ENCODE assay signal across 8 mouse cellular contexts in the genomic region with DNA sequence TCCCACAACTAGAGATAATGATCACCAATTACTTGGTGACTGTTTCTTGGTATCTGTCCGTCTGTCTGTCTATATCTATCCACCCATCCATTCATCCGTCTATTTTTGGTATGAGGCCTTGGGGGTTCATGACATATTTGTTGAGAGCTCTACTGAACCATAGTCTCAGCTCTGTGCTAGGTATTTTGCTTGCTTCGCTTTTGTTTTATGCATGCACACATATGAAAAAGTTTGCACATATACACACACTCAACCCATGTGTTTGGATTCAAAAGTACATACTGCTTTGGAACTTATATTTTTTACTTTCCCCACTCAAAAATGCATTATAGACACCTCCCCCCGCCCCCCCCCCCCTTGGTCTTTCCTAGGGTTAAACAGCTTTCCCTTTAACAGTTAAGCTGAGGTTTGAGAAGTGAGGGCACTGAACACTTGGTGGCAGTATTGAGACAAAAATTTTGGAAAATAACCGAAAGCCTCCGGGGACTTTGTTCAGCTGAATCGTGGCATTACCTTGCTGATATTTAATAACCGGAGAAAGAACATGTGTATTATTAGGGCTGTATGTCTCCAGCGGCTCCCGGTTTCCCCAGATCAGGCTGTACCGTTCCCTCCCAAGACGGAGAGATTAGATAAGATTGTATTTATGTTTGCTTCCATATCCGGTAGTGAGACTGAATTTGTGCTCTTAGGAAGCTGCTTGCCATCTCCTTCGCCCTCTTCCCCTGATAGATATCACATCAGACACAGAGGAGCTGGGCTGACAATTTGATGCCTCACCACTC. TPM values are rescaled to one million over a fixed set of nuclear protein-coding genes. Genes with fewer than 3 reads are reported as not detected.
DNase-seq lines count a peak whose midpoint lies in the region; TF ChIP-seq lines count a peak whose summit lies in the region.

No protein-coding gene starts in this region.

- peak; percentile 4 for DNase-seq in adrenal gland, adult 8-10 months
- DNase-seq in embryo, embryonic 9.5 days (ENCODE audit: extremely low spot score): peak; percentile 45
- DNase-seq in heart, postnatal 36 days: peak; percentile 18 to 25
- DNase-seq in layer of hippocampus, adult 18-20 months (ENCODE audit: low spot score in 2 of 2): peak; percentile 45 to 85
- peak; percentile 16 for DNase-seq in lung, adult 2 months
- DNase-seq in spleen, postnatal 36 days (ENCODE audit: low spot score in 2 of 2): no peak

- intact Hi-C loops in heart, postnatal 36 days (cut with DNase I): loop anchor here (1.0 kb wide), 1 partner anchor 158 kb away; no protein-coding TSS in a partner anchor

- no peak overlapping the region for H3K27ac ChIP-seq in ES-Bruce4 (ENCODE audit: insufficient read depth, low read length)
- peak overlapping the region; percentile 85; the same call in 1 of the 2 replicates for H3K27ac ChIP-seq in olfactory bulb, adult 2 months (ENCODE audit: insufficient read depth, low read depth, low read length)

- no peaks in the 10 kb centered on the region for H3K36me3 ChIP-seq in ES-Bruce4 (ENCODE audit: control insufficient read depth, insufficient read depth, low read length, poor library complexity, severe bottlenecking)

- TF ChIP-seq CTCF in ES-Bruce4 (IDR thresholded peaks at IDR 0.05; ENCODE audit: low read depth, low read length): no peak
- no peak for TF ChIP-seq CTCF in lung, adult 2 months (IDR thresholded peaks at IDR 0.05; ENCODE audit: insufficient read depth, low read length)
- no peak for TF ChIP-seq CTCF in olfactory bulb, adult 2 months (IDR thresholded peaks at IDR 0.05; ENCODE audit: insufficient read depth, low read depth, low read length)

- no peaks in the 10 kb centered on the region for H3K9me3 ChIP-seq in ES-Bruce4 (replicated peaks; ENCODE audit: control insufficient read depth, insufficient read depth, low read length, poor library complexity, severe bottlenecking)

- no peaks in the 10 kb centered on the region for H3K4me1 ChIP-seq in ES-Bruce4 (ENCODE audit: control insufficient read depth, insufficient read depth, low read length)
- peaks cover 2% of the 10 kb centered on the region; the same call in 1 of the 2 replicates for H3K4me1 ChIP-seq in lung, adult 2 months (ENCODE audit: control insufficient read depth, insufficient read depth, low read length)
- no peaks in the 10 kb centered on the region for H3K4me1 ChIP-seq in olfactory bulb, adult 2 months (ENCODE audit: control insufficient read depth, insufficient read depth, low read length)

- no peaks in the 10 kb centered on the region for H3K27me3 ChIP-seq in ES-Bruce4 (ENCODE audit: control insufficient read depth, insufficient read depth, low read length, poor library complexity, severe bottlenecking)

- TF ChIP-seq EP300 in ES-Bruce4 (IDR thresholded peaks at IDR 0.05; ENCODE audit: insufficient read depth, low read depth, low read length): no peak

- TF ChIP-seq POLR2A in ES-Bruce4 (IDR thresholded peaks at IDR 0.05; ENCODE audit: insufficient read depth, low read length): no peak
- no peak for TF ChIP-seq POLR2A in lung, adult 2 months (IDR thresholded peaks at IDR 0.05; ENCODE audit: borderline replicate concordance, extremely low read depth, low read depth, low read length)
- TF ChIP-seq POLR2A in olfactory bulb, adult 2 months (IDR thresholded peaks at IDR 0.05; ENCODE audit: insufficient read depth, low read depth, low read length): no peak

- 14% methylated on average over 14 of the region's 14 CpGs for WGBS in lung, adult 2 months
- WGBS in olfactory bulb, adult 2 months: 14% methylated on average over 14 of the region's 14 CpGs

- peak overlapping the region; percentile 84 for H3K9ac ChIP-seq in ES-Bruce4 (ENCODE audit: low read depth, poor library complexity, severe bottlenecking)

- peak overlapping the region; percentile 79 for H3K4me3 ChIP-seq in ES-Bruce4 (ENCODE audit: low read depth, low read length)
- peak overlapping the region; percentile 62 for H3K4me3 ChIP-seq in lung, adult 2 months (replicated peaks; ENCODE audit: extremely low read depth, low read depth, low read length)
- H3K4me3 ChIP-seq in olfactory bulb, adult 2 months (ENCODE audit: insufficient read depth, low read depth, low read length): peak overlapping the region; percentile 47

RNA-seq across cellular contexts. Expression of a gene that starts 20.7 kb away (rescaled TPM):
- polyA plus RNA-seq in ES-Bruce4 (2011; ENCODE audit: insufficient read depth, insufficient read length, low read depth, missing spikeins): not detected in 2 replicates
- not detected for total RNA-seq in adrenal gland, adult 8-10 months (2022)
- 10 to 100 TPM; 67.1 to 99.1 TPM for total RNA-seq in heart, postnatal 36 days (2021)
- total RNA-seq in layer of hippocampus, adult 18-20 months (2021): not detected
- 32.8 and 84.0 TPM in 2 replicates for polyA plus RNA-seq in lung, adult 2 months (2012; rRNA removed)
- not detected in 2 replicates for polyA plus RNA-seq in olfactory bulb, adult 2 months (2012; ENCODE audit: insufficient read depth, insufficient read length, low replicate concordance, missing spikeins)

RNA-seq across cellular contexts. Expression of a gene that starts 57.9 kb away (rescaled TPM):
- polyA plus RNA-seq in ES-Bruce4 (2011; ENCODE audit: insufficient read depth, insufficient read length, low read depth, missing spikeins): 52.8 and 53.7 TPM in 2 replicates
- 1 to 10 TPM; 1.2 to 3.3 (median 2.5) TPM for total RNA-seq in adrenal gland, adult 8-10 months (2022)
- total RNA-seq in heart, postnatal 36 days (2021): not detected
- total RNA-seq in layer of hippocampus, adult 18-20 months (2021): 1 to 10 TPM; 5.0 TPM
- polyA plus RNA-seq in lung, adult 2 months (2012; rRNA removed): 0.19 and 0.65 TPM in 2 replicates
- not detected in 2 replicates for polyA plus RNA-seq in olfactory bulb, adult 2 months (2012; ENCODE audit: insufficient read depth, insufficient read length, low replicate concordance, missing spikeins)

Comparison
In these comparisons a context has a peak if more than half of its experiments do, and no peak if none do; other contexts are left out.
1. DNase-seq: peak in adrenal gland, adult 8-10 months (single experiment), embryo, embryonic 9.5 days (single experiment), heart, postnatal 36 days (2 of 2), layer of hippocampus, adult 18-20 months (2 of 2) and lung, adult 2 months (single experiment); none in spleen, postnatal 36 days (0 of 2).
2. RNA of a gene that starts 20.7 kb away (total RNA-seq): 67.1 to 99.1 TPM in heart, postnatal 36 days; not detected in layer of hippocampus, adult 18-20 months and not detected in adrenal gland, adult 8-10 months; every median in the first group is over 10 times any median in the second.
3. Peak in every context shown above with its lines, with median percentiles within 50 percentile points of each other: H3K4me3 ChIP-seq.